Comparison of ENCODE assay signal across 8 mouse cellular contexts in genomic region chr10:58932151-58932773, GRCm38 (mm10).
DNase-seq lines count a peak whose midpoint lies in the region; ATAC-seq lines count a peak whose summit lies in the region.

No protein-coding gene starts in this region.

- H3K4me1 ChIP-seq in embryonic facial prominence, embryonic 15.5 days, result peaks cover 23% of the 10 kb centered on the region
- peaks cover 55% of the 10 kb centered on the region for H3K4me1 ChIP-seq in hindbrain, embryonic 13.5 days (replicated peaks)

- H3K9ac ChIP-seq in embryonic facial prominence, embryonic 15.5 days, result no peak overlapping the region
- H3K9ac ChIP-seq in hindbrain, embryonic 13.5 days, result 0 out of 2 replicates have a peak overlapping the region, but pooled peaks have one; percentile 35

- 0 out of 2 replicates have a peak overlapping the region, but pooled peaks have one; percentile 1 for H3K4me3 ChIP-seq in embryonic facial prominence, embryonic 15.5 days (replicated peaks)
- peak overlapping the region; percentile 8 for H3K4me3 ChIP-seq in hindbrain, embryonic 13.5 days

- no peak overlapping the region for H3K27ac ChIP-seq in embryonic facial prominence, embryonic 15.5 days (replicated peaks)
- H3K27ac ChIP-seq in hindbrain, embryonic 13.5 days, result peak overlapping the region; percentile 61

- 23% methylated on average over 22 of the region's 22 CpGs for WGBS in embryonic facial prominence, embryonic 15.5 days
- 21% methylated on average over 22 of the region's 22 CpGs for WGBS in hindbrain, embryonic 13.5 days

- H3K36me3 ChIP-seq in embryonic facial prominence, embryonic 15.5 days, result no peaks in the 10 kb centered on the region
- H3K36me3 ChIP-seq in hindbrain, embryonic 13.5 days, result no peaks in the 10 kb centered on the region

- DNase-seq in cerebellum, postnatal 25 days, result peak; percentile 21 to 25
- no peak for DNase-seq in cerebellum, adult 18-20 months
- DNase-seq in mesoderm, embryonic 11.5 days (ENCODE audit: low read depth, low spot score), result peak; percentile 25
- no peak for DNase-seq in spleen, adult 18-20 months
- DNase-seq in urinary bladder, adult 18-20 months (ENCODE audit: low spot score in 2 of 2), result no peak

- no peaks in the 10 kb centered on the region for H3K9me3 ChIP-seq in embryonic facial prominence, embryonic 15.5 days (replicated peaks)
- no peaks in the 10 kb centered on the region for H3K9me3 ChIP-seq in hindbrain, embryonic 13.5 days

- H3K27me3 ChIP-seq in embryonic facial prominence, embryonic 15.5 days, result no peaks in the 10 kb centered on the region
- H3K27me3 ChIP-seq in hindbrain, embryonic 13.5 days, result no peaks in the 10 kb centered on the region

- peak overlapping the region; percentile 38 for H3K4me2 ChIP-seq in embryonic facial prominence, embryonic 15.5 days (replicated peaks)
- H3K4me2 ChIP-seq in hindbrain, embryonic 13.5 days, result peak overlapping the region; percentile 52

- ATAC-seq in embryonic facial prominence, embryonic 15.5 days (ENCODE audit: insufficient number of reproducible peaks, low FRiP score, low TSS enrichment, low read depth), result peak; percentile 61
- peak; percentile 73 for ATAC-seq in hindbrain, embryonic 13.5 days (ENCODE audit: low FRiP score)
- no peak for ATAC-seq in granulocyte monocyte progenitor cell, adult 5-6 weeks (replicated peaks; ENCODE audit: poor library complexity, severe bottlenecking)

Comparison
In these comparisons a context has a peak if more than half of its experiments do, and no peak if none do; other contexts are left out.
1. DNase-seq: peak in cerebellum, postnatal 25 days (2 of 2) and mesoderm, embryonic 11.5 days (single experiment); none in cerebellum, adult 18-20 months (0 of 2), spleen, adult 18-20 months (0 of 2) and urinary bladder, adult 18-20 months (0 of 2).